Mouse (Mus musculus) splenic B cell, adult 2 months (primary cell): ENCODE measurements around the gene Pnp2.
"Not testable (repeated sequence)": the region's sequence is repeated elsewhere in the genome, so short reads cannot be mapped to it uniquely, and the experiment has no call there.

Source experiments
- DNase-seq: peaks from one replicate; pipeline ENCODE4 v3.0.0-alpha.2; 2011; ENCODE audit warnings: low read depth, low spot score
- H3K27me3 ChIP-seq: 2 replicates; pipeline ENCODE4 v1.6.1; 2012; ENCODE audit warnings: mild to moderate bottlenecking, low read length, moderate library complexity, mixed read lengths; ENCODE audit not compliant: control insufficient read depth, poor library complexity, insufficient read depth, severe bottlenecking
- H3K36me3 ChIP-seq: 2 replicates; pipeline ENCODE4 v1.6.1; 2012; ENCODE audit warnings: mild to moderate bottlenecking, low read length, moderate library complexity, mixed read lengths; ENCODE audit not compliant: control insufficient read depth, poor library complexity, insufficient read depth, severe bottlenecking

Pnp2 gene

GRCm38 (mm10) chr14:50938940-50939339 lies 16.9 kb upstream of the Pnp2 start:
- peak; percentile 42 for DNase-seq
- no peaks in the 10 kb centered on the region for H3K36me3 ChIP-seq
- no peaks in the 10 kb centered on the region for H3K27me3 ChIP-seq

- peak; percentile 93 for DNase-seq
- no peaks in the 10 kb centered on the region for H3K36me3 ChIP-seq
- no peaks in the 10 kb centered on the region for H3K27me3 ChIP-seq
Measured at GRCm38 (mm10) chr14:50943932-50944667, 11.7 kb upstream of the Pnp2 start, which contains the start of gene Gm49342. Gm49342 (plus strand) TSS chr14:50944517.

GRCm38 (mm10) chr14:50944668-50945033 lies 11.1 kb upstream of the Pnp2 start:
- H3K36me3 ChIP-seq, H3K27me3 ChIP-seq, DNase-seq: not testable (repeated sequence)

GRCm38 (mm10) chr14:50945081-50945480 lies 10.7 kb upstream of the Pnp2 start:
- not testable (repeated sequence) for H3K27me3 ChIP-seq, DNase-seq, H3K36me3 ChIP-seq

- H3K27me3 ChIP-seq, H3K36me3 ChIP-seq, DNase-seq: not testable (repeated sequence)
Measured at GRCm38 (mm10) chr14:50945526-50945925, 10.3 kb upstream of the Pnp2 start.

GRCm38 (mm10) chr14:50955487-50955886 lies 305 bp upstream of the Pnp2 start:
- no peaks in the 10 kb centered on the region for H3K27me3 ChIP-seq
- no peaks in the 10 kb centered on the region for H3K36me3 ChIP-seq
- DNase-seq: no peak

GRCm38 (mm10) chr14:50956724-50957123 lies 932 bp downstream of the Pnp2 start:
- H3K36me3 ChIP-seq, H3K27me3 ChIP-seq, DNase-seq: not testable (repeated sequence)

GRCm38 (mm10) chr14:50957146-50957545 lies 1.4 kb downstream of the Pnp2 start:
- not testable (repeated sequence) for H3K27me3 ChIP-seq, H3K36me3 ChIP-seq, DNase-seq

GRCm38 (mm10) chr14:50958289-50958995 lies 2.6 kb downstream of the Pnp2 start:
- DNase-seq, H3K36me3 ChIP-seq, H3K27me3 ChIP-seq: not testable (repeated sequence)

- no peaks in the 10 kb centered on the region for H3K36me3 ChIP-seq
- no peaks in the 10 kb centered on the region for H3K27me3 ChIP-seq
- DNase-seq: no peak
Measured at GRCm38 (mm10) chr14:50968216-50968980, 12.6 kb downstream of the Pnp2 start.

- no peak for DNase-seq
- Histone ChIP-seq H3K36me3 (no peaks in the 10 kb centered on the region), H3K27me3 (no peaks in the 10 kb centered on the region)
Measured at GRCm38 (mm10) chr14:50969041-50969440, 13.2 kb downstream of the Pnp2 start.

GRCm38 (mm10) chr14:50969558-50970544 lies 14.1 kb downstream of the Pnp2 start:
- Histone ChIP-seq H3K36me3 (no peaks in the 10 kb centered on the region), H3K27me3 (no peaks in the 10 kb centered on the region)
- DNase-seq: no peak

- Histone ChIP-seq H3K36me3 (no peaks in the 10 kb centered on the region), H3K27me3 (no peaks in the 10 kb centered on the region)
- peak; percentile 26 for DNase-seq
Measured at GRCm38 (mm10) chr14:50970822-50971221, 15.0 kb downstream of the Pnp2 start.

- H3K27me3 ChIP-seq, H3K36me3 ChIP-seq, DNase-seq: not testable (repeated sequence)
Measured at GRCm38 (mm10) chr14:50973054-50973453, 17.3 kb downstream of the Pnp2 start.
